Mouse (Mus musculus) heart, embryonic 16.5 days (tissue): ENCODE results near the gene Sirpa. TPM values are rescaled to one million over a fixed set of nuclear protein-coding genes. Genes with fewer than 3 reads are reported as not detected.

Experiments used
- ATAC-seq: fragments of 200-750 bp; cut with Nextera tagmentation; replicated peaks from 2 replicates; pipeline ENCODE4 v1.8.0; 2017; ENCODE audit warnings: moderate number of reproducible peaks; ENCODE audit not compliant: insufficient read depth, low FRiP score; ENCODE audit errors: extremely low read depth
- H3K27ac ChIP-seq: fragments of 300-500 bp; sonication (generic); 2 replicates; pipeline ENCODE4 v1.5.1; 2014; ENCODE audit warnings: mild to moderate bottlenecking, low read length, control low read depth, moderate library complexity
- H3K27me3 ChIP-seq: fragments of 300-500 bp; sonication (generic); 2 replicates; pipeline ENCODE4 v1.6.1; 2014; ENCODE audit warnings: low read length, mixed read lengths; ENCODE audit not compliant: control insufficient read depth, insufficient read depth
- H3K36me3 ChIP-seq: fragments of 300-500 bp; sonication (generic); 2 replicates; pipeline ENCODE4 v1.6.1; 2014; ENCODE audit not compliant: control insufficient read depth, insufficient read depth
- H3K4me1 ChIP-seq: fragments of 300-500 bp; sonication (generic); 2 replicates; pipeline ENCODE4 v1.6.1; 2014; ENCODE audit warnings: low read length, mixed read lengths; ENCODE audit not compliant: control insufficient read depth, insufficient read depth
- H3K4me2 ChIP-seq: fragments of 300-500 bp; sonication (generic); 2 replicates; pipeline ENCODE4 v1.6.1; 2014; ENCODE audit warnings: low read depth, mild to moderate bottlenecking, control low read depth, low read length
- H3K4me3 ChIP-seq: fragments of 300-500 bp; sonication (generic); 2 replicates; pipeline ENCODE4 v1.5.1; 2014; ENCODE audit warnings: mild to moderate bottlenecking, control low read depth, low read length
- H3K9ac ChIP-seq: fragments of 300-500 bp; sonication (generic); 2 replicates; pipeline ENCODE4 v1.6.1; 2014; ENCODE audit warnings: low read length, control low read depth
- H3K9me3 ChIP-seq: fragments of 300-500 bp; sonication (generic); replicated peaks from 2 replicates; pipeline ENCODE4 v1.6.1; 2016; ENCODE audit warnings: low read length; ENCODE audit not compliant: control insufficient read depth
- WGBS: fragments of 180-500 bp; shearing (Covaris S2); extraction: QIAGEN DNeasy Blood & Tissue Kit; methylation state at CpG from one replicate; pipeline ENCODE4 v1.1.7; 2014; 5-methylcytosine and 5-hydroxymethylcytosine counted together
- polyA plus RNA-seq: library from polyadenylated mRNA; unstranded; fragments of >200 nt; fragmentation: Nextera tagmentation; extraction: Ambion mirVana; gene quantifications from 2 replicates; pipeline ENCODE4 v1.2.1, GENCODE M21; 2015

Sirpa gene
- polyA plus RNA-seq, 1 experiment from 2014 or later, result 14.7 TPM

GRCm38 (mm10) chr2:129599231-129600084 lies 6.8 kb downstream of the Sirpa start:
- H3K27me3 ChIP-seq, result no peaks in the 10 kb centered on the region
- H3K36me3 ChIP-seq, result no peaks in the 10 kb centered on the region
- no peak overlapping the region for H3K9ac ChIP-seq
- H3K4me1 ChIP-seq, result peaks cover 36% of the 10 kb centered on the region
- WGBS, result 64% methylated on average over 8 of the region's 8 CpGs
- no peak for ATAC-seq
- no peaks in the 10 kb centered on the region for H3K9me3 ChIP-seq
- H3K4me3 ChIP-seq, result no peak overlapping the region
- H3K27ac ChIP-seq, result no peak overlapping the region
- H3K4me2 ChIP-seq, result no peak overlapping the region

DNA sequence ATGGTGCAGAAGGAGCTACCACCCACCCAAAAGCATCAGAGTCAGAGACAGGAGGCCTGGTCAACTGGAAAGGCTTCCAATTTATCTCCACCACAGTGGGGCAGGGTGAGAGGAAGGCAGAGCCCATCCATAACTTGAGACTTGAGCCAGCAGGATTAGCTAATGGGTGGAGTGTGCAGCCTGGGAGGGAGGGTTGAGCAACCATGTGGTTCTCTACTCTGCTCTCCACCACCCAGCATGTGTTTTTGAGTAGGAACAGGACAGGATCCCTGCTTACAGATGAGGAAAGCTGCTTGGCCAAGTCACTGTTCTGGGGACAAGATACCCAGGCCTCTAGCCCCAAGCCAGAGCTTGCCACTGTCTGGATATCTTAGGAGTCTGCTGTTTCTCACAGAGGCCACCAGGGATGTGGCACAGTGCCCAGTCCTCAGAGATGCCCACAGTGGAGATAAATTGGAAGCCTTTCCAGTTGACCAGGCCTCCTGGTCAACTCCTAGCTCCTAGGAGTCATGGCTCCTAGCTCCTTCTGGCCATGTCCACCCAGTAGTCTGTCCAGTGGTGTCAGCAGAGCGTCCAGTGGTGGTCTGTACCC lies 8.5 kb downstream of the Sirpa start:
- ATAC-seq, result no peak
- H3K4me2 ChIP-seq, result no peak overlapping the region
- WGBS, result 67% methylated on average over 1 of the region's 1 CpGs
- no peak overlapping the region for H3K27ac ChIP-seq
- no peaks in the 10 kb centered on the region for H3K27me3 ChIP-seq
- no peaks in the 10 kb centered on the region for H3K36me3 ChIP-seq
- no peak overlapping the region for H3K4me3 ChIP-seq
- peaks cover 31% of the 10 kb centered on the region for H3K4me1 ChIP-seq
- no peak overlapping the region for H3K9ac ChIP-seq
- H3K9me3 ChIP-seq, result no peaks in the 10 kb centered on the region

DNA sequence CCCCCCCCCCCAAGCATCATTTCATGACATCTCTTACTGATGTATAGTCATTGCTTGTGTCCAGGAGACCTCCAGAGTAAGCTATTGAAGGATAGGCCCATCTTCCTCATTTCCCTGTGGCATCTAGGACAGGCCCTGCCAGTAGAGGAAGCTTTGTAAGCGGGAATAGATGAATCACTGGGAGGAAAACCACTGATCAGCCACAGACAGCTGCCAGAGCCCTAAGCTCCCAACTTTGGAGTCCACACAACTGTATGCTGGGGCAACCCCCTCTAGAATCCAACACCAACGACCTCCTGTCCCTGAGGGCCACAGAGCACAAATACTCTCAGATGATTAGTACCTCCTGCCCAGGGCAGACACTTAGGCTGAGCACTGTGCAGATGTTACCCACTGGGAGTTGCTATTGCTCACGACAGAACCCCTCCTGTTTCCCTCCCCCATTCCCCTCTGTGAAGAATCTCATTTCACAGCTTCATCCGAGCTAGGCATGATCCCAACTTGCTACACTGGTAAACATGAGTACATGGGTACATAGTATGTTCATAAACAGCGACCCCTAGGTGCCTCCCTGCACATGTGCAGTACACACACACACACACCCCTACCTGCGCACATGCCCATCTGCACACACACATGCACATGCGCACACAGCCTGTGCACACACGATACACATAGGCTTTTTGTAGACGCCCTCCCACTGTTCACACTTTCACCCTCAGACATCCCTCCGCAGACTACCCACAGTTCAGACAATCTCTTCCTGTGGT lies 9.4 kb downstream of the Sirpa start:
- H3K4me1 ChIP-seq, result peaks cover 36% of the 10 kb centered on the region
- ATAC-seq, result no peak
- 82% methylated on average over 10 of the region's 10 CpGs for WGBS

GRCm38 (mm10) chr2:129602856-129603255 lies 10.2 kb downstream of the Sirpa start:
- Histone ChIP-seq H3K9ac (no peak overlapping the region), H3K27me3 (no peaks in the 10 kb centered on the region), H3K4me2 (no peak overlapping the region), H3K4me3 (no peak overlapping the region), H3K36me3 (no peaks in the 10 kb centered on the region), H3K9me3 (no peaks in the 10 kb centered on the region), H3K27ac (no peak overlapping the region), H3K4me1 (peaks cover 28% of the 10 kb centered on the region)
- ATAC-seq, result no peak
- 97% methylated on average over 7 of the region's 7 CpGs for WGBS

More for the DNA sequence above, 9.4 kb downstream of the Sirpa start:
- Histone ChIP-seq H3K27me3 (no peaks in the 10 kb centered on the region), H3K9ac (no peak overlapping the region), H3K9me3 (no peaks in the 10 kb centered on the region), H3K4me2 (no peak overlapping the region), H3K36me3 (no peaks in the 10 kb centered on the region), H3K4me3 (no peak overlapping the region), H3K27ac (no peak overlapping the region)

- H3K9me3 ChIP-seq, result no peaks in the 10 kb centered on the region
- WGBS, result 100% methylated on average over 1 of the region's 1 CpGs
- ATAC-seq, result peak; percentile 64; the same call in 1 of the 2 replicates
- H3K4me2 ChIP-seq, result no peak overlapping the region
- H3K36me3 ChIP-seq, result no peaks in the 10 kb centered on the region
- H3K27me3 ChIP-seq, result no peaks in the 10 kb centered on the region
- peaks cover 23% of the 10 kb centered on the region for H3K4me1 ChIP-seq
- H3K27ac ChIP-seq, result no peak overlapping the region
- no peak overlapping the region for H3K4me3 ChIP-seq
- no peak overlapping the region for H3K9ac ChIP-seq
Observed at GRCm38 (mm10) chr2:129603536-129603935, 10.9 kb downstream of the Sirpa start.

- Histone ChIP-seq H3K9me3 (no peaks in the 10 kb centered on the region), H3K4me2 (no peak overlapping the region), H3K27ac (no peak overlapping the region), H3K4me1 (peaks cover 21% of the 10 kb centered on the region), H3K36me3 (no peaks in the 10 kb centered on the region), H3K9ac (no peak overlapping the region), H3K4me3 (no peak overlapping the region), H3K27me3 (no peaks in the 10 kb centered on the region)
- WGBS, result 20% methylated on average over 6 of the region's 6 CpGs
- peak; percentile 47; the same call in 1 of the 2 replicates for ATAC-seq
Observed at GRCm38 (mm10) chr2:129604032-129604431, 11.4 kb downstream of the Sirpa start.

- no peak overlapping the region for H3K4me2 ChIP-seq
- H3K9ac ChIP-seq, result no peak overlapping the region
- peaks cover 16% of the 10 kb centered on the region for H3K4me1 ChIP-seq
- H3K4me3 ChIP-seq, result no peak overlapping the region
- ATAC-seq, result no peak
- H3K9me3 ChIP-seq, result no peaks in the 10 kb centered on the region
- H3K27me3 ChIP-seq, result no peaks in the 10 kb centered on the region
- H3K36me3 ChIP-seq, result peaks cover 2% of the 10 kb centered on the region; the same call in 1 of the 2 replicates
- H3K27ac ChIP-seq, result no peak overlapping the region
- WGBS, result 80% methylated on average over 3 of the region's 3 CpGs
Observed at GRCm38 (mm10) chr2:129605816-129606215, 13.2 kb downstream of the Sirpa start.

GRCm38 (mm10) chr2:129606269-129606668 lies 13.6 kb downstream of the Sirpa start:
- 21% methylated on average over 8 of the region's 8 CpGs for WGBS
- Histone ChIP-seq H3K4me1 (peaks cover 12% of the 10 kb centered on the region), H3K36me3 (peaks cover 7% of the 10 kb centered on the region), H3K9ac (no peak overlapping the region), H3K4me3 (no peak overlapping the region), H3K9me3 (no peaks in the 10 kb centered on the region), H3K27ac (no peak overlapping the region), H3K27me3 (no peaks in the 10 kb centered on the region), H3K4me2 (no peak overlapping the region)
- peak; percentile 64 for ATAC-seq
